Mouse (Mus musculus) frontal cortex, postnatal 14 days (tissue): ENCODE measurements around the gene Tas2r135.
A peak's percentile ranks its signal among the peaks of the same experiment; 100 is the strongest.

ENCODE experiments used
- DNase-seq, 2 experiments: peaks; one replicate each; pipeline ENCODE4 v3.0.0; 2022; ENCODE audit warnings: low spot score in 2 of 2

Tas2r135 gene

DNA sequence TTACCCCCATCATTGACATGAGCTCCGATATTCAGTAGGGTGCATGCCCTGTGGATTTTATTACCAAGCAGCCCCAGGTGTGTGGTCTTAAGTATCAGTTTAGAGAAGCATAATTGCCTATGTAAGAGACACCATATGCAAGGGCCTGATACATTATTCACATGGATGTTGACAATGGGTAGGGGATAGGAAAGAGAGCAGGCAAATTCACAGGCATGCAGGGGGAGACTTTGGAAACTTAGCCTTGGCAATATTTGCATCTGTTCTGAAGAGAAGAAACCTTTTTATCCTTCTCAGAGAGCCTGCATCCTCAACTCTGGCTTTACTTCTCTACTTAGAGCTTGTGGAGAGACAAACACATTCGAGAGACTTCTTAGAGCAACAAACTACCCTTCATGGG, at the start of gene Tas2r135:
Gene Tas2r135 (plus strand): TSS at position 301 of the 400 bp plus-strand sequence.
- no peak for DNase-seq

DNA sequence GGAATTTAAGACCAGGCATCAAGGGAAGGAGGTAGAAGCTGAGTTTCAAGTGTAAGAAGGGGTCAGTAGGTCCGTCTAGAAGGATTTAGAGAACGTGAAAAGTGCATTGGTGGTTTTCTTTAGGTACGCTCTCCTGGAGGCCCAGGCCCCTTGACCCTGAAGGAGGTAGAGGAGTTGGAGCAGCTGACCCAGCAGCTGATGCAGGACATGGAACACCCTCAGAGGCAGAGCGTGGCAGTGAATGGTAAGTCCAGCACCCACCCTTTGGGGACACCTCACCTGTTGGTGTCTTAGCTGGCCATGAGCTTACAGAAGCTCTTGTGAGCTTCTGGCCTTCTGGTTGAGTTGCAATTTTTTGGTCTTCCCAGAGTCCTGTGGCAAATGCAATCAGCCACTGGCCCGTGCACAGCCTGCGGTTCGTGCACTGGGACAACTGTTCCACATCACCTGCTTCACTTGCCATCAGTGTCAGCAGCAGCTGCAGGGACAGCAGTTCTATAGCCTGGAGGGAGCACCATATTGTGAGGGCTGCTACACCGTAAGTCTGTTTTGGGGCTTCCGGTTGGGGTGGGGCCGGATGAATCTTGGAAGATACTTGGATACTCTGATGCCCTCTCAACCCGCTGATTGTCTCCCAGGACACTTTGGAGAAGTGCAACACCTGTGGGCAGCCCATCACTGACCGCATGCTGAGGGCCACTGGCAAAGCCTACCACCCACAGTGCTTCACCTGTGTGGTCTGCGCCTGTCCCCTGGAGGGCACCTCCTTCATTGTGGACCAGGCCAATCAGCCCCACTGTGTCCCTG, 49.2 kb upstream of the Tas2r135 start:
- DNase-seq: no peak

DNA sequence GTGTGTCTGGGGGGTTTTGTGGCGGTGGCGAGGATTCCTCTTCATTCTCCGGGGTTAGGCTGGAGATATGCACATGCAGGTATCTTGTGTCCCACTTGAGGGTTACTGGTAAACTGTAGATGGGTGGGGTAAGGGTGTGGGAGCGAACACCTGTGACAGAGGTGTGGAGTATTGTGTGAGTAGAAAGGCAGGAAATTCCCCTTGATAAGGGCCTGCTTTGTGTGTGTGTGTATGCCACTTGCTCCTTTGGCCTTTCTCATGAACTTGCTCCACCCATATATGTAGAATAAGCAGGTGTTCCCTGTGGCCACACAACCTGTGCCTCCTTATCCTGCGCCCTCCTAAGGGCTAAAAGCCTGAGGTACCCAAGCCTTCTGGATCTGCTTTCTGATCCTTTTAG, 48.3 kb upstream of the Tas2r135 start:
- DNase-seq: no peak

DNA sequence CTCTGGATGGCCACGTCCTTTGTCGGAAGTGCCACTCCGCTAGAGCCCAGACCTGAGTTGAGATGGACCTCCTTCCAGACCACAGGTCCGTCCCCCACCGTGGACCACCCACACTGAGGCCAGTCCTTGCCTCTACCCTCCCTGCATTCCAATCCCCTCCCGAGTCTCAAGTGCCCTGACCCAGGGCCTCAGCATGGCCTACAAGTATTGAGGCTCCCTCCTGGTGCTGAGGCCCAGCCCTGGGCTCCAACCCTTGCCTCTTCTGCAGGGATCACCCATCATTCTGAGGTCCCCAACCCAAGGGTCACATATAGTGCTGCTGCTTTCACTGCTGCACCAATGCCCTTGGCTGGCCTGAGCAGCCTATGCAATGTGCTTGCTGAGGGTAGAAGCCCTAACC, 47.3 kb upstream of the Tas2r135 start:
- no peak for DNase-seq

DNA sequence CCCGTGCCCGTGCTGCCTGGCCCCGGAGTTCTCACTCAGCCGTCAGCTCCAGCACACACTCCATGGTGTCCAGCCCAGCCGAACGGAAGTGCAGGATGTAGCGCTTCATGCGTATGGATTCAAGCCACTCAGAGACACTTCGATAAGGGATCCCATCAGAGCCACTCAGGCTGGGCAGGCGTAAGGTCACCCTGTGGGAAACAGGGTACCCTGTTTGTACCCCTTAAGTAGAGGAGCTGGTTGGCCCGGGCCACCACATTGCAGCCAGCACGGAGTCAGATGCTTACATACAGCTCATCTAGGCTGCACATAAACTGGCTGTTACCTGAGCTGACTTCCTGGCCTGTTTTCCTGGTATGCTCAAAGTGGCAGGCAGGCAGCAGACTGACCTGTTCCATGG, 46.3 kb upstream of the Tas2r135 start:
- no peak for DNase-seq

DNA sequence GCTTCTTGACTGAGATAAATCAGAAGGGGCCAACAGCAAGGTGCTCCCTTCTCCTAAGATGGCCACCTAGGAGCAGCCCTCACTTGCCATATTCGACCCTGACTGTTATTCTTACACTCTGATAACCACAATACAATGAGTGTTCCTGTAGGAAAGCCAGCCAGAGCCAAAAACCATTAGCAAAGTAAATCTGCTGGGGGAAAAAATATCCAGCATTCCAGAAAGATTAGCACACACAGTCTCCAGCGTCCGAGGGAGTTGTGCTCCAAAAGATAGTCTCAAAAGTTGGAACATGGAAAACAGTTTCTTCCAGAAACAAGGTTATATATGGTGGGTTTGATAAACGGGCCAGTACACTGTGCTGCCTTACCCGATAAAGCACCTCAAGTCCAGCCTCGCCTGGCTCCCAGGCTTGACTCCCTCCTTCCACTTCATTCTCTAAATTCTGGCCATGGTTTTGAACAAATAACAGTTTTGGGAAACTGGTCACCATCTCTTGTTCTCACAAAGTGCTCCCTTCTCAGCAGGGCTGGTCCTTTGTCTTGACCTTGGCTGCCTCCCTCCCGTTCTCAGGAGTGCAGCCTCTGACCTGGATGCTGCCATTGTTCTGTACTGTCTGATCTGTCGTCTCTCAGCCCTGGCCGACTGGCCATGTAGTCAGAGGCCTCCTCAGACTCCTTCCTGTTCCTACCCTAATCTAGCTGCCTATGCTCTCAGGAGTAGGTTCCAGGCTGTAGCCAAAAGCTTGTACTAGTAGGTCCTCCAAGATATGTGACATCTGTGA, 45.7 kb upstream of the Tas2r135 start:
- DNase-seq: no peak

DNA sequence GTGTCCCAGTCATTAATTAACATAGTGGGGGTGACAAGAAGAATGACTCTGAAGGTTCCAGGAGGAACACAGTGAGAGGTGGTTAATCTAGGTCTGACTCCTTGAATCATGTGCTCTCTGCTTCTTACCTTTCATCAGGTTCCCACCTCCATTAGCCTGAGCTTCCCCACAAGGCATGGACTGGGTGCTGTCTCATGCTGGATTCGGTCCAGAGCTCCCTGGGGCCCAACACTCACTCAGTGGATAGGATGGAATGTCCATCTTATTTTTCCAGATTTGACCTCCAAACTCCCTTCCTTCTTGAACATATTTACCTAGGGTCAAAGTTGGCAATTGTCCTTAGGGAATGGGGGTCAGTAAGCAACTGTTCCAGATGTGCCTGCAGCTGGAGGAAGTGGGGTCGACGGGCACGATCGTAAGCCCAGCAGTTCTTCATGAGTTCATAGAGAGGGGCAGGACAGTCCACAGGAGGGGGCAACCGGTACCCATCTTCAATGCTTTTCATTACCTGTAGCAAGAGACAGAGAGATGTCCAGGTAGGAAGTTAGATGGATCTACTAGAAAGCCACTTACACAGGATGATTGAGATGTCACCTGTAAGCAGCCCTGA, 44.9 kb upstream of the Tas2r135 start:
- DNase-seq: no peak

DNA sequence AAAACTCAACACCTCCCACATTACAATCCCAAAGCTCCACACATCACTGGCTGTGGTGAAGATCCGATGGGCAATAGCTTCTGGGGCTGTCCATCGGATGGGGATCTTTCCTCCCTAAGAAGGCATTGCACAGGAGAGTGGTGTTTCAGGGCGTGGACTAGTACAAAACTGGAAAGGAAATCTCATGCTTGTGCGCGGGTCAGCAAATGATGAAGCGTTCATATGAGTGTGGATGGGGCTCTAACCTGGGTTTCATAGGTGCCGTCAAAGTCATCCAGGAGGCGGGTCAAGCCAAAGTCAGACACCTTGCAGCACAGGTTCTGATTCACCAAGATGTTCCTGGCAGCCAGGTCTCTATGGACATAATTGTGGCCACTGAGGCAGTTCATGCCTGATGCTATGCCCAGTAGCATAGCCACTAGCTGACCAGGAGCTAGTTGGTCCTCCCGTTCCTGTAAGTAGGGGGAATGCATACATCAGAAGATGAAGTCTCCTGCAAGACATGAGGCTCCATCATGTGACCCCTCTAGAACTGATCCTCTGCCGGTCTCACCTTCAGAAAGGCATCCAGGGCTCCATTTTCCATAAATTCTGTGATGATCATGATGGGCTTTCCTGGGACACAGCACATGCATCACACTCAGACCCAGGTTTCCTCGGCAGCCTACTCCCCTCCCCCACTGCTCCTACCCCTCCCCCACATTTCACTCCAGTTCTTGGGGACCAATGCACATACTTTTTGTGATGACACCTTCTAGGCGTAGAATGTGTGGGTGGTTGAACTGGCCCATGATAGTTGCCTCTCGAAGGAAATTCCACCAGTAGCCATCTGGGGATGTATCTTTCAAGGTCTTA, 44.0 kb upstream of the Tas2r135 start:
- DNase-seq: no peak

DNA sequence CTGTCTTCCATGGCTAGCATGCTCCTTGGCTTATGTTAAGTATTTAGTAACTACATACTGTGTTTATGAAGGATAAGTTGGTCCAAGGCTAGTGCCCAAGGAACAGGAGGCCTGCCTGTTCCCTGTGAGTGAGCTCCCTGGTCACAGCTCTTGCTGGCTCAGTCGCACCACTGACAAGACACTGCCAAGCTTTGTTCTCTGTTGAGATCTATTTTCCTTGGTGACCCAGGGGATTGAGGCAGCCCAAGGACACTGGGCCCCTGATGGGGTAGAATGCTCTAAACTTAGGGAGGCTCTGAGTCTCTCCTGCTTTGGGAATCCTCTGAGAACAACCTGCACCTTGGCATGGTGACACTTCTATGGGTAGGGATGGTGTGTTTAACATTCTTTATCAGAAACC, 43.2 kb upstream of the Tas2r135 start:
- no peak for DNase-seq

DNA sequence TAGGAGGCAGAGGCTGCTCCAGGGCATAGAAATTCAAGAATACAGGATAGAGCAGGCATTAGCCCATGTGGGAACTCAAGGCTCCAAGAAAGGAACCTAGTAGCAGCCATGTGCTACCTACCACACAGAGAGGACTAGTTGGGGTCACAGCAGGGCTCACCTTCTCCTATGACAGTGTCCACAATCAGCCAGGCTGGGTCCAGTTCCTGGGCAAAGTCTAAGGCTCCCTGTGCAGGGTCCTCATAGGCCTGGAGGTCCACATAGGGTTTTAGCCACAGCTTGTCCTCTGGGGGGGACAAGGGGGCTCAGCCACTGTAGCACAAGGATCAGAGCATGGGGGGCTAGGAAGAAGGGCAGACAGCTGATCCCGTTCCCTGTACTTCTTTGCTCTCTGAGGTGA, 42.7 kb upstream of the Tas2r135 start:
- no peak for DNase-seq

DNA sequence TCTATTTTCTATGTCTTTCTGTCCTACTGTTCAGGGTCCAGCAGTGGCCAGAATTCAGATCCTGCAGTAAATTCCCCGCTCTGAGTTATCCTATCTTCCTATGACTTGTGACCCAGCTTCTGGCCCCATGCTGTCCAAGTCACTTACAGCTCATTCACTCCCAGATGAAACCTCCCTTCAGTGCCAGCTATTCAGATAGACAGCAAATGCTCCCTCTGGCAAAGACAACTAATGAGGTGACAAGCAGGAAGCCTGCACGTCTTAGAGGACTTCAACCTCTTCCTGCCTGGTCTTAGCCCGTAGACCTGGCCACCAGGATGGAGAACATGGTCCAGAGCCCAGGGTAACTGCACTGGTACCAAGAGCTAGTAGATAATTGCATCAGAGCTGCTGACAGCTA, 42.3 kb upstream of the Tas2r135 start:
- DNase-seq: no peak

DNA sequence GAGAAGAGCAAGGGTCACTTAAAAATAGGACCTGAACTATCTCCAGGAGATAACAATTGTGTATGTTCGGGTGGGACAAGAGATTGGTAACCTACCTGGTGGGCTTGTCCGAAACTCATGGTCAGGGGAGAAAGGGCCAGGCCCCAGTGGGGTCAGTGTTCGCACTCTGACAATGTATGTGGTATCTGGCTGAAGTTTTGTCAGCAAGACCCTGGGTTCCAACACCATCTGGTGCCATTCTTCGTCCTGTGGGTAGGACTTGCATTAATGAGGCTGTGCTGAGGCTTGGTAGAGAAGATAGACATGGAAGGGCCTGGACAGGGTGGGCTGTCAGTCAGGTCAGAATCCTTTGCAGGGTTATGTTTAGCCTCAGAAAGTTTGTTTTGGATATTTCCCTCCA, 41.2 kb upstream of the Tas2r135 start:
- no peak for DNase-seq

DNA sequence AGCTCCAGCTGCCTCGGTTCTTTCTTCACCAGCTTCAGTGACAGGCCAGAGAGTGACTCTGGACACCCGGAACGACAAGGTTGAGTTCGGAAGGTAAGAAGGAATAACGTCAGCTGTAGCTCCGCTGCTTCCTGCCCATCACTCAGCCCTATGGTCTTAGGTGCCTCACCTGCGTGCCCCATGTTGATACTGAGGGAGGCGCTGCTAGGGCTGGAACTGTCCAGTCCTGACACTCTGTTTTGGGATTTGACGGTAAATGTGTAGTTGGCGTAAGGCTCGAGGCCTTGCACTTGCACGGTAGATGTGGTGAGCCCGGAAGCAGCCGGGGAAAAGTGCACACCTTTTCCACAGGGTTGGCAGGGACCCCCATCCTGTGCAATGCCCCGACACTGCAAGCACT, 40.6 kb upstream of the Tas2r135 start:
- DNase-seq: no peak

DNA sequence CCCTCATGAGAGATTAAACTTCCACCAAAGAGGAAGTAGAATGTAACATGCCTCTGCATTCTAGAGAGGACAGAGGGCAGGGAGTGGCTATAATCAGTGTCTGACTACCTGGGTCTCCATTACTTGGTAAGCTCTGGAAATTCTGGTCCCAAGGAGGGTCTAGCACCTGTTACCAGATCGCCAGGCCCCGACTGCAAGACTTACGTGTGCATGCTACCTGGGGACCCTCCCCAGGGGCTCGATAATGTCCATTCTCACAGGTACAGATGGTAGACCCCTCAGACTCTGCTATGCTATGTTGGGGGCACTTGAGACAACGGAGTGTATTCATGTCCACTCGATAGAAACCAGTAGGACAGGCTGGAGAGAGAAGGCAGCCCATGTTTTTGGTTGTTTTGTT, 40.0 kb upstream of the Tas2r135 start:
- DNase-seq: no peak

DNA sequence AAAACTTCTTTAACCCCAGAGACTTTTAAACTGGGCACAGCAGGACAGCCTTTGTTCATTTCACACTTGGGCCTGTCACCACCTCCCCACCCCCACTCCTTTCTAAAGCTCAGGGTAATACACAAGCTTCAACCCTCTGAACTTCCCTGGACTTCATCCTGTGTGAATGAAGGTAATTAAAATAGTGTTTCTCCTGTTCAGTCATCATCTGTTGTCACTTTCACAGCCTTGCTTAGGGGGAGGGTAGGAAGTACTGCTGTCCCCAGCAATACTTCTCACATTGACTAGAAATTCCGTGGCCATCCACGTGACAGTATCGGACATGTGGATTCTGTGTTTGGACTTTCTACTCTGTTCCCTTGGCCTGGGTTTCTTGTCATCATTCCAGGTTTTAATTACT, 35.4 kb upstream of the Tas2r135 start:
- DNase-seq: no peak

DNA sequence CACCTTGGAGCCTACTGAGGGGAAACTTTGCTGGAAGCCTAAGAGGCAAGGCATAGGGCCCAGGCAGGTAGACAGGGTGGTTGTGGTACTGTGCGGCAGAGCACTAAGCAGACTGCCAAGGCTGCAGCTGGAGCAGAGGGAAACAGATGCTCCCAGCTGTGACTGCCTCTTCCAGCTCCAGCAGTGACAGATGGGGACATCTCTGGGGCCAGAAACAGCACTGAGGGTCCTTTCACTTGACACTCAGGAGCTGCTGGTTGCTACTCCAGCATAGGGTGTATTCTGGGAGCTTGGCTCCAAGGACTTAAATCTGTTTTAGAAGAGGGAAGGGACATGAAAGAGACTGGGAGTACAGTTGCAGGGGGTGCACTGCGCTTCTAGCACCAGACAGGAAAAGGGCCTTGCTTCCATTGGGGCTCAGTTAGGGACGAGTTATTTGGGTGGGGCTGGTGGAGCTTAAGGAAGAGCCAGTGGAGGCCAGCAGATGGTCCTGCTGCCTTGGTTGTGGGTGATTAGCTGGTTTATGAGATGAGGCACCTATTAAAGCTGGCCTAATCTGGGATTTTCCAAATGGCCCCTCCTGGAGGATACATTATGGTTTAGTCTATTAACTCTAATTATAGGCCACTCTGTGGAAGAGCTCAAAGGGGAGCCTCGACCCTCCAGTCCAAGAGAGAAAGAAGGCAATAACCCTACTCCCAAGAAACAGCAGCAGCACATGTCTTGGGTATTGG, 34.4 kb upstream of the Tas2r135 start:
- DNase-seq: no peak

DNA sequence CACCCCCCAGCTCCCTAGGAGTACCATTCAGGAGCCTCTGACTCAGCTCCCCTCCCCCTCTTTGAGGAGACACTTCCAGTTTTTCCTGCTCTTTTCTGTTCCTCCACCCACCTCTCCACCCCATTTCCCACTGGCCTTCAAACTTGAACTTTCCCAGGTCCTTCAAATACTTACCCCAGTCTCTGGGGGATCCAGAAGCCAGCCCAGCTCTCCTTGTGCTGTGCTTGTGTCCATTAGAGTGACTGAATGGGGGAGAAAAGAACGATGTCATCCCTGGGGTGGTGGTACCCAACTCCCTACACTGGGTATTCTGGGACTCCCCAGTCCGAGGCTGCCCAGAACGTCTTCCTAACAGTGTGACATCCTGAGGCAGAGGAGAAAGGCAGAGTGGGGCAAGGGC, 33.2 kb upstream of the Tas2r135 start:
- DNase-seq: no peak

DNA sequence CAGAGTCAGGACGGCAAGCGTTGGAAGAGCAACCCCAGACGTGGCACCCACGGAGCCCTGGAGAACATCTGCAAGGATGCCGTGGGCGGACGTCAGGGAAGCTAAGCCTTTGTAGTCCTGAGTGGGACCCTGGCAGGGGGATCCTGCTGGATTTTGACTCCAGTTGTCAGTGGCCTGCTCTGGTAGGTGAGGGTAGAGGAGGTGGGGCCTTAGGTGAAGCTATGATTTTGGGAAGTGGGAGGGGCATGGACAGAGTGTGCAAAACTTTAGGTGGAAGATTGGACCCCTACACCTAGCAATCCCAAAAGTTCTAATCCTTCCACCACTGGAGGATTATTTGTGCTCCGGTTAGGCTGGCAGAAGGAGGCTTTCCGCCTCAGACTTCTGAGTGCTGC, 32.8 kb upstream of the Tas2r135 start:
- DNase-seq: no peak

DNA sequence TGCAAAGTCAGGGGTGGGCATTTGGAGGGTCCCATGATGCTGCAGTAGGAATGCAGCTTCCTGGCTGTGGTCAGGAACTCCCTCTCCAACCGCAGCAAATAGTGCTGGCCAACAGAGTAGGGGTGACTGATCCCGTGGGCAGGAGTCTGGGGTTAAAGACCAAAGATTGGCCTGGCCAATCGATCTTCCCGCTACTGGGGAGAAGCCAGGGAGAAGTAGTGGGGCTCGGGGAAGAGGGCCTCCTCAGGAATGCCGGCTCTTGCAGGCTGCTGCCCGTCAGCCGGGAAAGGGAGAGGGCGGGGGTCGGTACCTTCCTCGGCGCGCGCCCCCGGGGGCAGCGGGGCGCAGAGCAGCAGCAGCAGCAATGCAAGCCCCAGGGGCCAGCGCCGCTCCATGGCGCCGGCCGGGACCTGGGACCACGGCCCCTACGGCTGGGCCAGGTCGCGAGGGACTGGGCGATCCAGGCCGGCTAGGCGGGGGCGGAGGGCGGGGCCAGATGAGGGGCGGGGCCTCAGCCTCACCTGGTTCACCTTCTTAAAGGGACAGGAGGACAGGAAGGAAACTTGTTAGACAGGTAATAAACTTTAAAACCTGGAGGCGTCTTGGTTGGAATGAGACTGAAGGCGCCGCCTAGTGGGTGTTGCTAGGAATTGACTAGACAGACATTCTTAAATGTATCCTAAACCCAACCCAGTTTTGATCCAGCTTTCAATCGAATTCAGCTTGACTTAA, 32.3 kb upstream of the Tas2r135 start, which contains the start of gene Epha1:
Gene Epha1 (minus strand): TSS at position 453 of the 732 bp plus-strand sequence.
- peak in 1 of 2 experiments; percentile 52 for DNase-seq

DNA sequence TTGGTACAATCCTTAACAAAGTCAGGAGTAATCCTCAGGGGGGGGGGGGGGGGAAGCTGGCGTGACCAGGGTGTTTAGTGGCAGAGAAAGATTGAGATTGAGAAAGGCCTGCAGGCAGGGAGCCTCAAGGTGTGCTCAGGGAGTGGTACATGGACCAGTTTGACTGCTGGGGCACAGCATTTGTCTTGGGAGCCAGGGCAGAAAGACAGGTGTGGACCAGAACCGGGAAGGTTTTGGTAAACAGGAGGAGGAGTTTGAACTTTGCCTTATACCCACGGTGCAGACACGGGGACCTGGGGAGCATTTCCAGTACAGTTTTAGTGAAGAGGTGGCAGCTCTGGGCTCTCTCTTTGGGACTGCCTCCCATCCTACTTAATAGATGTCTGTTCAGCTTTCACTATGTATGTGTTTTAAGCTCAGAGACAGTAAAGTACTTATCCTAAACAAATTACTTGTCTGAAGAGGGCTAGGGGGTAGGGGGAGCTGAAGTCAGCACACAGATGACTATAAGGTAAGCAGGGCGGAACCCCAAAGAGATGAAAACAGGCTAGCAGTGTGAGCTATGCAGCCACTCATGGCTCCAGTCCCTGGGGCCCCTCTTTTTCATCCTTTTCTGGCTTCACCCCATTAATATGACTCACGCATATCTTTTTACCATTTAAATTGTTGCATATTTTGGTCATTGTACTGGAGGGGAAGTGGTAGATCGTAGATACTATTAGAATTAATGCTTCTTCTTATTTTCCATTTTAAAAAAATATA, 31.4 kb upstream of the Tas2r135 start:
- no peak for DNase-seq
